Mouse (Mus musculus) hindbrain, postnatal 0 days (tissue): ENCODE results near the gene Rab29. TPM values are rescaled to one million over a fixed set of nuclear protein-coding genes. Genes with fewer than 3 reads are reported as not detected.
"Not testable (repeated sequence)": the region's sequence is repeated elsewhere in the genome, so short reads cannot be mapped to it uniquely, and the experiment has no call there.

ENCODE experiments used
- ATAC-seq: fragments of 200-750 bp; cut with Nextera tagmentation; 2 replicates; pipeline ENCODE4 v1.8.0; 2017; ENCODE audit warnings: mild to moderate bottlenecking, moderate TSS enrichment, moderate library complexity
- DNase-seq: peaks from one replicate; pipeline ENCODE4 v3.0.0-alpha.2; 2015; ENCODE audit warnings: low spot score
- H3K27ac ChIP-seq: fragments of 300-500 bp; sonication (generic); 2 replicates; pipeline ENCODE4 v1.5.1; 2014; ENCODE audit warnings: mild to moderate bottlenecking
- H3K27me3 ChIP-seq: fragments of 300-500 bp; sonication (generic); 2 replicates; pipeline ENCODE4 v1.6.1; 2014; ENCODE audit warnings: low read length, mixed read lengths; ENCODE audit not compliant: insufficient read depth
- H3K36me3 ChIP-seq: fragments of 300-500 bp; sonication (generic); 2 replicates; pipeline ENCODE4 v1.6.1; 2014; ENCODE audit warnings: low read length, mixed read lengths; ENCODE audit not compliant: insufficient read depth
- H3K4me1 ChIP-seq: fragments of 300-500 bp; sonication (generic); 2 replicates; pipeline ENCODE4 v1.6.1; 2014; ENCODE audit warnings: antibody characterized with exemption, low read length, mixed read lengths; ENCODE audit not compliant: insufficient read depth
- H3K4me2 ChIP-seq: fragments of 300-500 bp; sonication (generic); 2 replicates; pipeline ENCODE4 v1.6.1; 2014; ENCODE audit warnings: low read depth, mild to moderate bottlenecking, low read length, moderate library complexity, mixed read lengths
- H3K4me3 ChIP-seq: fragments of 300-500 bp; sonication (generic); 2 replicates; pipeline ENCODE4 v1.5.1; 2014; ENCODE audit warnings: low read length
- H3K9ac ChIP-seq: fragments of 300-500 bp; sonication (generic); replicated peaks from 2 replicates; pipeline ENCODE4 v1.6.1; 2014; ENCODE audit warnings: mild to moderate bottlenecking, low read length, moderate library complexity, mixed read lengths
- H3K9me3 ChIP-seq: fragments of 300-500 bp; sonication (generic); 2 replicates; pipeline ENCODE4 v1.6.1; 2016; ENCODE audit warnings: low read length, mixed read lengths
- CTCF ChIP-seq: IDR thresholded peaks from 2 replicates; pipeline ENCODE4 v1.5.1; 2016; ENCODE audit warnings: antibody characterized with exemption, control low read depth, low read depth
- WGBS: fragments of 180-500 bp; shearing (Covaris S2); extraction: QIAGEN DNeasy Blood & Tissue Kit; methylation state at CpG from one replicate; pipeline ENCODE4 v1.1.7; 2014; 5-methylcytosine and 5-hydroxymethylcytosine counted together
- polyA plus RNA-seq: library from polyadenylated mRNA; unstranded; fragments of >200 nt; fragmentation: Nextera tagmentation; extraction: Ambion mirVana; gene quantifications from 2 replicates; pipeline ENCODE4 v1.2.1, GENCODE M21; 2015
- total RNA-seq: library from RNA; depleted of rRNA; stranded (reverse); fragments of >200 nt; gene quantifications from 2 replicates; pipeline ENCODE4 v1.2.3, GENCODE M21; 2014; rRNA removed

Rab29 gene
- total RNA-seq: 6.4 and 15.1 TPM in 2 replicates
- 8.9 and 10.9 TPM in 2 replicates for polyA plus RNA-seq

DNA sequence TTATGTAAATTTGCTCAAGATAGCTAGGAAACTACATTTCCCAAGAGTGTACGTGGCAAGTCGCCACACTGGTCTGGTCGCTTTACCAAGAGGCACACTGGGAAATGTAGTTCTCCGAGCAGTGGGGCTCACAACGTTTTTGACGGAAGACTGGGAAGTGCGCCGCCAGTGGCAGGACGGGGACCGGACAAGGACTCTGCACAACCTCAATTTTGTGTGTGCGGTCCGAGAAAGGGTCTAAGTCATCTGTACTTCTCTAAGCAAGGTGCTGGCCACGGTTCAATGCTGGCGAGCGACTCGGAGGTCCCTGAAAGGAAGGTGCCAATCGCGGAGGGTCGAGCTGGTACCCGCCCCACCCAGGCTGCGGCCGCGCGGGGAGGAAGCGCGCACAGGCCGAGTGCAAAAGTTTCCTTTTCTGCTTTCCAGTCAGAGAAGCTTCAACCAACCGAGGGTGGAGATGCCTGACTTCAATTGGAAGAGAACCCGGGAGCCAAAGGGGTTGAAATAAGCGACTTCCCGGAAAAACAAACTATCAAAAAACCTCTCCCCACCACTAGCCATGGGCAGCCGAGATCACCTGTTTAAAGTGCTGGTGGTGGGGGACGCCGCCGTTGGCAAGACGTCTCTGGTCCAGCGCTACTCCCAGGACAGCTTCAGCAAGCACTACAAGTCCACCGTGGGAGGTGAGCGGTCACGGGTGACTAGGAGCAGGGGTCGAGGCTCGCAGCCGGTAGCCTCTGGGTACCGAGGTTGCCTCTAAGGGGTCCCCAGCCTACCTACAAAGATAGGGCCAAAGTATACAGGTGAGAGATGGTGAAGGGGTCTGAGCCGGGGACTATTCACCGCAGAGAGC lies at the start of gene Rab29:
Gene Rab29, plus strand, starts transcription at position 132 of the 853 bp plus-strand sequence.
- DNase-seq (peak; percentile 98), ATAC-seq (peak; percentile 99)
- no peaks in the 10 kb centered on the region for H3K27me3 ChIP-seq
- peak within 1 kb of the TSS; percentile 79 for H3K4me2 ChIP-seq
- no peaks in the 10 kb centered on the region for H3K9me3 ChIP-seq
- H3K27ac ChIP-seq: no peak within 1 kb of the TSS
- H3K36me3 ChIP-seq: no peaks in the 10 kb centered on the region
- peak within 1 kb of the TSS; percentile 39 for H3K9ac ChIP-seq
- H3K4me3 ChIP-seq: peak within 1 kb of the TSS; percentile 61
- no peaks in the 10 kb centered on the region for H3K4me1 ChIP-seq
- peak; percentile 91 for TF ChIP-seq CTCF
- under 1% methylated on average over 46 of the region's 46 CpGs for WGBS

DNA sequence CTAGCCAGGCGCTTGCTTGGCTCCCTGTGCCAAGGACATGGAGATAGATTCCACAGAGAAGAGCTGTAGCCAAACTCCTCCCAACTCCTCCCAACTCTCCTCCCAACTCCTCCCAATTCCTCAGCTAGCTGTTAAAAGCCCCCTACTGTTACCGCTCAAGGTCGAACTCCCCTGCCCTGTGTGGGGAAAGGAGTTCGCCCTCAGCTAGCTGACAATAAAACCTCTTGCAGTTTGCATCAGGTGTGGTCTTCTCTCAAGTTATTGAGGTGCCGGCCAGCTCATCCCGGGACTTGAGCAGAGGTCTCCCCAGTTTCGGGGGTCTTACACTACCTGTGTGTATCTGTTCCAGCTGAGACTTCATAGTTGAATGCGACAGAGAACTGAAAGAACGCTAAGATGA lies 46.7 kb upstream of the Rab29 start:
- H3K27me3 ChIP-seq, H3K4me1 ChIP-seq, H3K4me2 ChIP-seq, H3K4me3 ChIP-seq, ATAC-seq, H3K27ac ChIP-seq, H3K9ac ChIP-seq, H3K9me3 ChIP-seq, DNase-seq, H3K36me3 ChIP-seq: not testable (repeated sequence)
- 68% methylated on average over 8 of the region's 9 CpGs for WGBS

DNA sequence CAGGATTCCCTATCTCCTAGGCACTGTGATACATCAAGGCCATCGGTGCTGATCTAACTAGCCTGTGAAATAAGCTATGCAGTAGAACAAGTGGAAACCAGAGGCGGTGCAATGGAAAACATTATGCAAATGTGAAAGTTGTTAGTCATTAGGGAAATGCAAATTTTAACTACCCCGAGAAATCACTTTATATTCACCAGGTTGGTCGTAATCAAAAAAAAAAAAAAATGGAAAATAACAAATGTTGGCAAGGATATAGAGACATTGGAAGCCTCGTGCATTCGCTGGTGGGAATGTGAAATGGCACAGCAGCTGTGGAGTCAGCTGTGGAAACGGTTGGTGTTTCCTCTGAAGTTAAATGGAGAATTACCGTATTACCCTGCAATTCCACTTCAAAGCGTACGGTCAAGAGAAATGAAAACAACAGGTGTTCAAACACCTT lies 46.1 kb upstream of the Rab29 start:
- H3K4me1 ChIP-seq: no peaks in the 10 kb centered on the region
- no peak for ATAC-seq
- no peak overlapping the region for H3K9ac ChIP-seq

DNA sequence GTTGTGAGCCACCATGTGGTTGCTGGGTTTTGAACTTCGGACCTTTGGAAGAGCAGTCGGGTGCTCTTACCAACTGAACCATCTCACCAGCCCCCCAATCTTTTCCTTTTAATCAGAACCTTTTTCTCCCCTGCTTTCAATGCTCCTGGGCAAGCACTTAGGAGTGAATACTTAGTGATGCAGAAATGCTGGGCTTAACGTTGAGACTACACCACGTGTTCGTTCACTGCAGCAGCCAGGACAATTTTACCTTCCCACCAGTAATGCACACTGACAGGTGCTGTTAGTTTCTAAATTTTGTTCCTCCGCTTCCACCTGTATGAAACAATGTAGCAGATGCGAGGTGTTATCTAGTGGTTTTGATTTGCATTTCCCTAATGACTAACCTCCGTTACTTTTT lies 44.7 kb upstream of the Rab29 start:
- no peak for TF ChIP-seq CTCF
- DNase-seq: no peak
- Histone ChIP-seq H3K27ac (no peak overlapping the region), H3K4me3 (no peak overlapping the region), H3K4me1 (0 out of 2 replicates have a peak, but pooled peaks cover 4% of the 10 kb centered on the region), H3K9me3 (no peaks in the 10 kb centered on the region), H3K27me3 (no peaks in the 10 kb centered on the region), H3K9ac (no peak overlapping the region), H3K4me2 (no peak overlapping the region), H3K36me3 (no peaks in the 10 kb centered on the region)
- no peak for ATAC-seq
- 67% methylated on average over 8 of the region's 8 CpGs for WGBS

More for the DNA sequence above, 46.1 kb upstream of the Rab29 start:
- TF ChIP-seq CTCF: no peak
- Histone ChIP-seq H3K36me3 (no peaks in the 10 kb centered on the region), H3K9me3 (no peaks in the 10 kb centered on the region), H3K4me3 (no peak overlapping the region), H3K27me3 (no peaks in the 10 kb centered on the region), H3K4me2 (no peak overlapping the region), H3K27ac (no peak overlapping the region)
- no peak for DNase-seq
- WGBS: 56% methylated on average over 10 of the region's 10 CpGs

DNA sequence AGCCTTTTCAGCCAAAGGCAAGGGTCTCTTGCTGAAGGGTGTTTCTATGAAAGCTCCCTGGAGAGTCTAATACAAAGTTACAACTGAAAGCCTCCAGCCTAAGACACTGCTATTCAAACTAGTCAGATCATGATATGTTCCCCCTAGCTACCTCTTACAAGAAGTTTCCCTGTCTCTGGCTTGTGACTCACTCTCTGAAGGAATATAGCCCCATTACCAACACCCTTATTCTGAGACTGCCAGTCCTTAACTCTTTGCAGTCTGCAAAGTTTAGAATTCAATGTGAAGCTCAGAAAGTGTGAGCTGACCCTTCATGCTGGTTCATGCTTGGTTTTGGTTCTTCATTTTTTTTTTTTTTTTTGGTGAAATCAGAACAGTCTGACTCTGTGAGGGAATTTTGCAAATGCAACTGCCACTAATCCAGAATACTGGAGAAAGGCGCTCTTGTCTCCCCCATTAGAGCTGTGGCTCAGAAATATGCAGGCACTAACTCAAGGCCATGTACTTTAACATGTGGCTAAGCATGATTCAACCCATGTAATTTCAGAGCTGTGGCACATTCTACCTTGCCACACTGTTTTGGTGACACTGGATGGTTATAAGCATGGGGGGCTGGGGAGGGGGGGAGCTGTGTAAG lies 44.0 kb upstream of the Rab29 start:
- no peak for TF ChIP-seq CTCF
- no peak overlapping the region for H3K4me2 ChIP-seq
- no peaks in the 10 kb centered on the region for H3K36me3 ChIP-seq
- H3K9ac ChIP-seq: no peak overlapping the region
- no peak overlapping the region for H3K27ac ChIP-seq
- ATAC-seq (no peak), DNase-seq (no peak)
- H3K4me1 ChIP-seq: 0 out of 2 replicates have a peak, but pooled peaks cover 4% of the 10 kb centered on the region
- no peak overlapping the region for H3K4me3 ChIP-seq
- 82% methylated on average over 1 of the region's 1 CpGs for WGBS
- H3K27me3 ChIP-seq: no peaks in the 10 kb centered on the region
- no peaks in the 10 kb centered on the region for H3K9me3 ChIP-seq

DNA sequence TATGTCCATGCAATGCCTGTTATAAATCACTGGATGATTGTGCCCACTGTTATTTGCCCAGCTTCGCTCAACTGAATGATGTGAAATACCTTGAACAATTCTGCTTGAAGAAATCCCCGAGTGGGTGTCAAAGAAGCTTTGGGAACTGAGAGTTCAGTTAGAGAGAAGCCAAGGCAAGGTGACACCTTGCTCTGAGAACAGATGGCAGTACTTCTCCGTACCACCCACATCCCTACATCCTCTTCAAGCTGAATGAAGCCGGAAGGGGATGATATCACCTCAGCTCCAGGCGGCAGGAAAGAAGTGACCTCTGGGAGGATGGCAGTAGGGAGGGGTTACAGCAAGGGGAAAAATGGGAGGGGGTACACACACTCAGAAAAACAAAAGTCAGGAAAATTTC lies 43.5 kb upstream of the Rab29 start:
- Histone ChIP-seq H3K4me3 (no peak overlapping the region), H3K36me3 (no peaks in the 10 kb centered on the region), H3K27ac (no peak overlapping the region), H3K4me1 (0 out of 2 replicates have a peak, but pooled peaks cover 4% of the 10 kb centered on the region), H3K9me3 (no peaks in the 10 kb centered on the region), H3K4me2 (no peak overlapping the region), H3K9ac (no peak overlapping the region), H3K27me3 (no peaks in the 10 kb centered on the region)
- no peak for DNase-seq
- no peak for ATAC-seq
- WGBS: 59% methylated on average over 5 of the region's 5 CpGs
- no peak for TF ChIP-seq CTCF
